Mouse (Mus musculus) heart, postnatal 4 days (tissue): Measurements from ENCODE around the gene Samhd1. TPM values are rescaled to one million over a fixed set of nuclear protein-coding genes. Genes with fewer than 3 reads are reported as not detected.

Experiments
- DNase-seq: peaks from one replicate; pipeline ENCODE4 v3.0.0; 2021
- total RNA-seq, 2 experiments: library from RNA; stranded (reverse); gene quantifications; 2 replicates each; pipeline ENCODE4 v1.2.3; 2021

The Samhd1 gene
- total RNA-seq, 2 experiments from 2014 or later = 21.8 to 22.9 TPM

DNA sequence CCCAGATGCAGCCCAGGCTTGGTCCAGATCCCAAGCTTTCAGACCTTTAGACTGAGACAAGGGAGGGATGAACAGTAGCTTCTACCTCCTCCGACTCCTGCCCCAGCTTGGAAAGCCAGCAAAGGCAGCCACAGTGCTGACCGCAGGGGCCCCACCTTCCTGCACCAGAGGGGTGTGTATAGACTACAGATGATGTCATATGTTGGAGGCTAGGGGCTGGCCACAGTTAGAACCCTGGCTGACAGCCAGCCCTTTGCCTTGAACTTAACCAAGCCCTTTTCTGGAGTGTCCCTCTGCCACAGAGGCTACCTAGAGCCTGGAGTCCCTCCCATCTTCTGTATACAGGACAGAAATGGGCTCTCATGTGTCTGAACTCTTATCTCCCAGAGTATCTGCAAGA is 63.5 kb downstream of the Samhd1 start:
- peak; percentile 88 for DNase-seq

DNA sequence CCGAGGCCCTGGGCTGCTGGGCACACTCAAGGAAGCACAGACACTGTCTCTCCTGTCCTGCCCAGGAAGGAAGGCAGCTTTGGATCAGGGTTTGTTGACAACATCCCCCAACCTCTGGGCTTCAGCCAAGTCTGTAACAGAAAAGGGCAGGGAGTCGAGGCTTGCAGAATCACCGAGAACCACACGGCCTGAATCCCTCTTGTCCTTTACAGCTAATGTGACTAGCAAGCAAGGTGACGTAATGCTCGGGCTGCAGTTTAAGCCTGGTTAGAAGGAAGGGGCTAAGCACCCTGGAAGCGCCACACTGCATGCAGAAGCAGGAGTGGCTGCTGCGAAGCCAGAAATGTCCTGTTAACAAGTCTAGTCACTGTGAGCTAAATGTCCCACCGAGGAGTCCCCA is 64.7 kb downstream of the Samhd1 start:
- DNase-seq = peak; percentile 77

DNA sequence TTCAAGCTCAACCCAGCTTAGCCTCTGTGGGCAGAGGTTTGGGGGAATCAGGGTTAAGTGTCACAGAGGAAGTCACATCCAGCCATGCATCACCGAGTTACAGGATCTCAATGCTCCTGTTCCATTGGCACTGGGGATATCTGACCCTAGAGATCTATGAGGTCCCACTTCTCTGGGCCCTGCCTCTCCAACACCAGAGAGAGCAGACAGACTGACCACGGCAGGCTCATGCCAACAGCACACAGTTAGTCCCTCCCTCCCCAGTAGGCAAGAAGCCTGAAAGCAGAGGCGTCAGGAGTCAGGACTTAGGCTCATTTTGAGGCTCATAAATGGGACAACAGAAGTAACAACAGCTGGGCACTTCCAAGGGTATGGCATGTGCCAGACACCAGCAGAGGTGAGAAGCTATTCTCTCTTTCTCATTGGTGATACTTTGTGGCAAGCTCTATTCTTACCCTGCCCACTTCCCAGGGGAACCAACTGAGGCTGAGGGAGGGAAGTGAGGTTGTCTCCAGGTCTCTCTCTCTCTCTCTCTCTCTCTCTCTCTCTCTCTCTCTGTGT is 65.2 kb downstream of the Samhd1 start:
- DNase-seq = no peak

DNA sequence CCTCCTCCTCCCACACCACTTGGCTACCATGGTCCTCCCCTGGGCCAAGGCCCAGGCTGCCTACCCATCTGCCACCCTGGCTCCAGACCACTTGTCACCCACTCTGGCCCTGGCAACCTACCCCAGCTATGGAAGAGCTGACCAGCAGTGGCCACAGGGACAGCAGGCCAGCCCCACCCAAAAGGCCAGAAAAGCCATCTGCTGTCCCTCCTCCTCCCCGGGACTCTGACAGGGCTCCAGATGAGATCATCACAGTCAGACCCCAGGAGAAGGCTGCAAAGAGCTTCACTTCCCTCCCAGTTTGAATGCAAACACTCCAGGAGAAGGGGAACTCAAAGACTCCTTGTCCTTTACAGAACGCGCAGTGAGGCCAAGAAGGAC is 65.7 kb downstream of the Samhd1 start:
- DNase-seq = peak; percentile 65

DNA sequence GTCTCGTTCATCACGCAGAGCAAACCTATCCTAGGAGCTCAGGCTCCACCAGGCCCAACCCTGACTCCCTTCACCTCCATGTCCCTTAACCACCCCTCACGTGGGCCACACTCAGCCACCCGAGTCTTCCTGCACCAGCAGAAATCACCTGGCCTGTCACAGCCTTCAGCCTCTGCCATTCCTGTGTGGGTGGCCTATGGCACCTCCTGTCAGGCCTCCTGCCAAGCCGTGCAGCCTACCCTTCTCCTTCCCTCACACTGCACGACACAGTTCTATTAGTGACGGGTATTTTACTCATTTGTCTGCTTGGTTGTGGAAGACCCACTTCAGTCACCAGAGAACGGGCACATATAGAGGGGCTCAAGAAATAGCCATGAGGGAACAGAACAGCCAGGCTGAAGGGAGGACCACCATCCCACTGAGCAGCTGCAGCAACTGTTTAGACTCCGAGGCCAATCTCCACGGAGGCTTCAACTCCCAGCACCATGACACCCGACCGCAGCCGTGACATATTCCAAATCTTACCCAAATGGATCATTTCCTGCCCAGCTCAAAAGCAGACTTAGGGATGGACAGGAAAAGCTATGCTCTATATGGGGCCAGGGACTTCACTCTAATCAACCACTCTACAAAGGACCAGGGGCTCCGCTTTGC is 66.2 kb downstream of the Samhd1 start:
- no peak for DNase-seq

DNA sequence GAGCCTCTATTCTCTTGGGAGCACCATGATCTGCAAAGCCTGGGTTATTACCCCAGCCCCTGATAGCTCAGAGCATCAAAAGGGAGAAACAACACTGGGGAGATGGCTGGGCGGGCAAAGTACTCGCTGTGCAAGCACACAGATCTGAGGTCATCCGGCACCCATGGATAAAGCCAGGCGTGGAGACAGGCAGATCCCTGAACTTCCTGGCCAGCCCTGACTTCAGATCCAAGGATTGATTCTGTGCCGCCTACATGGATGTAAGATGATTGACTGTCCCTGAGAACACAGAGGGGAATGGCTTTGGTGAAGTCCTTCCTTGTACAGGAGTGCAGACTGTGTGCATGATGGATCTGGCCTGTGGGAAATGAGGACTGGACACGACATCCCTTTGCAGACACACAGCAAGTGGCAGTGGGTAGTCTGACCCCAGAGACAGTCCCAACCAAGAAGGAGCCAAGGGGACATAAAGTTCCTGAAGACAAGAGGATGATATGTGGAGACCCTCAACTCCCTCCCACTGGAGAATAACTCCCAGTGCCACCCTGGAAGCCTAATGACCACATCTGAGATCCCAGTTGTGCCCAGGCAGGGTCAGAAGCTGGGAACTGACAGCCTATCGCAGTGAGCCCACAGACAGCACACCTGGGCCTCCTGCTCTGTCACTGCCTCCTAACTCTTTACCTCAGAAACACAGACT is 68.2 kb downstream of the Samhd1 start:
- DNase-seq = no peak

DNA sequence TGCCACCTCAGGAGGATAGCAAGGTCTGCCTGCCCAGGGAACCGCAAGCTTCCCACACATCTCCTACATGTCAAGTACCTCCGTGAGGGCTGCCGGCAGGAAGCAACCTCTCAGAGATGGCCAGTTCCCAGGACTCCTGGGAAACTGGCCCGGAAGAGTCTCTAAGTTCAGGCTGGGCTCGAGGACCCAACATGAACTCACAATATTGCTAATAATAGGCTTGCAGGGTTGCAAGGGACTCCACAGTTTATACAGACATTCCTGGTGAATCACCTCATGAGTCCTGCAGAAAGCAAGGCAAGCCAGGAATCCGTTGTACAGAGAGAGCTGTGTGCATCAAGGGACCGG is 69.2 kb downstream of the Samhd1 start:
- peak; percentile 68 for DNase-seq

DNA sequence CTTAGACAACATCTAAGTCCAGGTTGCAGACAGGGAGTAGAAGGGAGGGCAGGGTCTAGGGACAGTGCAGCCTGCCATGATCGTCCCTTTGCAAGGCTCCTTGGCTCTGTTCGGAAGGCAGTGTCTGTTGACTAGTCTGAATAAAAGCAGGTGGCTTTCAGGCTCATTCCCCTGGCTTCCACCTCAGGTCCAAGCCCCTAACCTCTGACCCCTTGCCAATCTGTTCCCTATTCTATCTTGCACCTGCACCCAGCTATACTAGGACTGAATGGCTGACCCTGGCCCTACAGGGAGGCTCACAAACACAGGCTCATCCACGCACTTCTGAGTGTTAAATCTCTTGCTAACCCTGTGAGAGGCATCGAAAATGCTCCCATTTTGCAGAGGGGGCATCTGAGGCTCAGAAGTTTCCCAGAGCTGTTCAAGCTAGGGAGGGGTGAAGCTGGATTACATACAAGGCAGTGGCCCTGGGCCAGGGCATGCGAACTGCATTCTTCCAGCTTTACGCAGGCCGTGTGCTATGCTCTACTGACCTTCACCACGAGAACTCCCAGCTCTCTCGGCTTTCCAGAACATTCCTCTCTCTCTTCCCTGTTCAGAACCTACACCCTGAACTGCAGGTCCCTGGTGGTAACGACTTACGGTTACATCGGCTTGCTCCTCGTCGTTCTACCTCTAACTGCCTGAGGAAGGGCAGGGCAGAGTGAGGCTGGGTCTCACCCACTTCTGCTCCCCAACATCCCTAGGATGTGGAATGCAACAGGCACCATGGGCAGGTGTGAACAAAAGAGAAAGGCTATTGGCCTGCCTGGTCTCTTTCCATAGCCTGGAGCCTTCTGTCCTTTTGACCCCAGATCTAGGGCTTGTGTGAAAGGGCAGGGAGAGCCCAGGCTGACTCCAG is 69.8 kb downstream of the Samhd1 start:
- peak; percentile 76 for DNase-seq

DNA sequence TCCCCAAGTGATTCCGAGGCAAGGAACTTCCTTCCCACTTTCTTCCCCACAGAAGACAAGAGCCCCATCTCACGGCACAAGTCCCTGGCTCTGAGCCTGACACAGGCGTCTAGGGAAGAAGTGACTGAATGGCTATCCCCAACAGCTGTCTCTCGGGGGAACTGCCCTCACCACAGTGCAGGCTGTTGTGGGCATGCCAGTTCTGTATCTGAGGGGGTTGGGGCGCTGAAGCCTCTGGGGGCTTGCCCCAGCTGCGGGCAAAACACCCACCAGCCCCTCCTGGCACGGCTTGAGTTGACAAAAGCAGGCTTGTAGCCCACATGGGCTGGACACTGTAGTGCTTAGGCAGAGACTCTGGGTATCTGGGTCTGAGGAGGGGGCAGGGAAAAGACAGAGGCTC is 70.9 kb downstream of the Samhd1 start:
- DNase-seq = peak; percentile 40

DNA sequence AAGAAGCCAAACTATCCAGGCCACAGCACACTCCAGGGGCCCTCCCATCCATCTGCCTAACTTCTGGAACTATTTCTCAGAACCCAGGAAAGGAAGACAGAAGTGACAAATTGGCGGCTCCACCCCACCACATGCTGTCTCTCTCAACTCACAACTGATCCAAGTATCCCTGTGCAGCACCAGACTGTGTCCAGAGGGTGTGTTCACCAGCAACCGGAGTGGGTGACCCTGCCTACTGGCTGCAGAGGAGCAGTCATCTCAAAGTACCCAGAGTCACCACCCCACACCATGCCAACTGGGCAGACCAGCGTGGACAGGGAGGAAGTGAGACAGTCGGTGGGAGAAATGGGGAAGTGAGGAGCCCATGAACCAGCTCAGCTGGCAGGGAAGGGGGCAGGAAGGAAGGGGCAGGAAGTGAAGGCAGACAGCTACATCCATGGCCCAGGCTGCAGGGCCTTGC is 71.8 kb downstream of the Samhd1 start:
- peak; percentile 30 for DNase-seq

DNA sequence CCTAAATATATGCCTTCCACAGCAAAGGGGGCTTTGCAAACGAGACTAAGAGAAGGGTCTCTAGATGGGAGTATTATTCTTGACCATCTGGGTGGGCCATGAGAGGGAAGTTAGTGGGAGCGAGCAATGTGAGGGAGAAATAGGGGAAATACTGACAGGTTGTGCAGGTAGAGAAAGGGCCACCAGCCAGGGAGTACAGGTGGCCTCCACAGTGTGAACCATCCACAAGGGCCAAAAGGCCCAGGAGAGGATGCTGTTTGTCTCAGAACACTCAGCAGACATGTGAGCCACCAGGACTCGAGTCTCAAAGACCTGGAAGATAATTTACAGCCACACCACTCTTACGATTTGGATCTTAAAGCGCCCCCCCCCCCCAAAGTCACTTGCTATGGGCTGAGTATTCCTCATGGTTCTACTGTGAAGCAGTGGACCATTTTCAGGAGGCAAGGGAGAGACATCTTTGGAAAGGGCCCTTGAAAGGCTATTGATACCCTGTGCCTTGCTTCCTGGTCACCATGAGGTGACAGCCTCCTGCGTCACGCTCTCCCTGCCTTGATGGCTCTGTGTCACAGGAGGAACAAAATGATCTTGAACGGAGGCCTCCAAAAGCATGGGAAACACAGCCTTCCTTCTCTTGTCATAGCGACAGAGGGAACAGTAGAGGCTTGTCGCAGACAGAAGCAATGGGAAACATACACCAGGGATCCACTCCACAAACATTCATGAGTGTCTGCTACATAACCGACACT is 74.3 kb downstream of the Samhd1 start:
- DNase-seq = no peak

DNA sequence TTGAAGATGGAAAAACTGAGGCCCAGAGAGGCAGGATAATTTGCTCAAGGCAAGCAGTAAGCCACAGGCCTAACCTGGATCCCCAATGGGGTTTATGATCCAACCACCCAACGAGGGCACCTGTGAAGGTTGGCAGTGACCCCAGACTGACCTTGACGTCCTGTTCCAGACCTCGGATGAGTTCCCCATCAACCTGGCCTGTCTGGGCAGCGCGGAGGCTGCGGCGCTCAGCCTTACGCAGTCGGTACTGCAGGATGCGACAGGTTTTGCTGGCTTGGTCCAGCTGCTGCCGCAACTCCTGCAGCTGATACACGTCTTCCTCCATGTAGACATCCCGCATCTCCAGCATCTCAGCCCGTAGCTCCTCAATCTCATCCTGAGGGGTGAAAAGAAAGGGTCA is 75.0 kb downstream of the Samhd1 start:
- no peak for DNase-seq

DNA sequence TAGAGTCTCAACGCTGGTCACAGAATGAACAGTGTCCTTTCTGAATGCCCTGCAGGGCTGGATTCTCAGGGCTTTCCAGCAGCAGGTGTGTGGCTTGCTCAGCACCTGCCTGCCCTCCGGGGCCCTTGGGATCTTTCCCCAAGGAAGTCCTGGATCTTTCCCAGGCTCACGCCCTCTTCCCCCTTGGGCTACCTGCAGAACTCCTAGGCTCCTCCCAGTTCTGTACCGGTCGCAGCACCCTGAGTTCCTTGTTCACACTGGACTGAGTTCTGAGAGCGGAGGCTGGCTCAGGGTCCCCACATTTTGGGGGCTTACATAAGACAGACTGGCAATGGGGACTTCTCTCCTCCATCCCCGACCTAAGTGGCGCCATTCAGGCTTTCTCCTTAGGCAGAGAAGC is 75.9 kb downstream of the Samhd1 start:
- no peak for DNase-seq

DNA sequence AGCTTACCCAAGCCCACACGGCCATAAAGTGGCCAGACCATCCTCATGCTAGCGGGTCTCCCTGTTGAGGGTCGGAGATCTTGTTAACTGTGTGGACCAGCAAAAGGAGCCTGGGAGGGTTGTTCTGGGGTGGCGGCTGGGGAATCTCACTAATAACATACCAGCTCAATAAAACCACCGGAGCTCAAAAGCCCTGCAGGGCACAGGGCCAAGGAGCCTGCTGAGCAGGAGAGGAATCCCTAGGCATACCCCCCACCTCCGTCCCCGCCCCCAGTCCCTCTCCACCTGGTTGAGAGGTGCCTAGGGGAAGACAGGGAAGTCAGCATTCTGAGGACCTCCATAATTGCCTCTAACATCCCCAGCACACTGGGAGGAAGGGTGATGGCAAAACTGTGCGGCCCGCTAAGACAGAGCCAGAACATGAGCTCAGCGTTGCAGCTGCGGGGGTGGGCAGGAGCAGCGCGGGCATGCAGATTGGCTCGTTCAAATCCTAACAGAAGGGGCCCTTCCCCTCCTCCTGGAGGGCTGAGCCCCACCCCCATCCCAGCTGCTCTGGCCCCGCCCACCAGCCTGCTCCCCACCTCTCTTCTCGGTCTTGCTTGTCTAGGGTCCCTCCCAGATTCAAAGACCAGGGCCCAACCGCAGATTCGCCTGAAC is 76.6 kb downstream of the Samhd1 start:
- peak; percentile 81 for DNase-seq

DNA sequence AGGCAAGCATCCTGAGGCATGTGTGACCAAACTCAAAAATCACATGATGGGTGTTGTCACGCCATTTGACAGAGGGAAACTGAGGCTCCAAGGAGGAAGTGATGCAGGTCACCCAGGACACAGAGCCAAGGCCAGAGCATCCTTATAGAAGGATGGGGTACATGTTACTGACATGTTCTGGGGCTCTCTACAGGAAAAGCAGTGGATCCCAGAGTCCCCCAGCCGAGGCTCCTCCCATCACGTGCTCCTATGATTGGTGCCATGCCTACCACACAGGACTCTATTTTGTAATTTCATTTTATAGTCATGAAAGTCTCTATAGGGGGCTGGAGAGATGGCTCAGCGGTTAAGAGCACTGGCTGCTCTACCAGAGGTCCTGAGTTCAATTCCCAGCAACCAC is 77.3 kb downstream of the Samhd1 start:
- no peak for DNase-seq

DNA sequence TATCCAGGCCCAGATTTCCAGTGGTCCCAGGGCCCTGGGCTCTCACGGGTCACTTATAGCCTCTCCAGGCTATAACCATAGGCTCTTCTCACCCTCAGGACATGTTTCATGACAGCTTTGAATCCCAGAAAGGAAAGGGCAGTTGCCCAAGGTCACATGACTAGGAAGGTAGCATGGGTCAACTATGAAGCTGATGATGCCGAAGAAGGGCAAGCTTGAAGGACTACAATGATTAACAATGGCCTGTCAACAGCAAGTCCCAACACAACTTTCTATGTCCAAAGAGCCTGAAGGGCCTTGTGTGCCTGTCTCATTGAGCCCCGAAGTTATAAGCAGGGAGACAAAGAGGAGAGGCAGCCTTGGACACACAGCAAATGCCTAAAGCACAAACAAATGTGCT is 77.9 kb downstream of the Samhd1 start:
- DNase-seq = no peak

DNA sequence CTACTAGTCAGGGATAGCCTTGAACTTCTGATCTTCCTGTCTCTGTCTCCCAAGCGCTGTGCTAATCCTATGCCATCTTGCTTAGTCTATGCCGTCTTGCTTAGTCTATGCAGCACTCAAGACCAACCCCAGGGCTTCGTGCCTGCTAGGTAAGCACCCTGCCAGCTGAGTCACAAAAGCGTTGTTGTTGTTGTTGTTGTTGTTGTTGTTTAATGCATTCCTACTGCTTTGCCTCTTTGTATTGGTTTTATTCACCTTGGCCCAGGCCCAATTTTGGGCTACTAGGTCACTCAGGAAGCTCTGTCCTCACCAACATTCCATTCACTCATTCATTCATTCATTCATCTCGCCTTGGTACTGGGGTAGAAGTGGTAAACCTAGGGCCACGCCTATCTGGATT is 79.3 kb downstream of the Samhd1 start:
- DNase-seq = no peak

DNA sequence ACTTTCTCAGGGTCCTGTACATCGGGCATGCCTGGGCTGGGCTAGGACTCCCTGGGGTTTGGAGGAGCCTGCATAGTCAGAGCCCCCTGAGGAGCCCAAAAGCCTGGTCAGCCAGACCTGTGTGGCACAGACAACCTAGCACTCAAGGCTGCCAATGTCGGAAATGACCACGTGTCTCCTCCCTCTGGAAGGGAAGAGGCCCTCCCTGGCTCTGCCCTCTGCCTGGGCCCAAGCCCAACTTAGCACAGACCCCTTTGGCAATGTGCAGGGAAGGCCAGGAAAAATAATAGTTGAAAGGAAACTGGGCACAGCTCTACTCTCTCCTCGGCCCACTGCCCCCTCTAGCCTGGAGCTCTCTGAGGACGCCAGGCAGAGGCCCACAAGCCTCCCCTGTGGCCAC is 80.2 kb downstream of the Samhd1 start:
- peak; percentile 66 for DNase-seq

DNA sequence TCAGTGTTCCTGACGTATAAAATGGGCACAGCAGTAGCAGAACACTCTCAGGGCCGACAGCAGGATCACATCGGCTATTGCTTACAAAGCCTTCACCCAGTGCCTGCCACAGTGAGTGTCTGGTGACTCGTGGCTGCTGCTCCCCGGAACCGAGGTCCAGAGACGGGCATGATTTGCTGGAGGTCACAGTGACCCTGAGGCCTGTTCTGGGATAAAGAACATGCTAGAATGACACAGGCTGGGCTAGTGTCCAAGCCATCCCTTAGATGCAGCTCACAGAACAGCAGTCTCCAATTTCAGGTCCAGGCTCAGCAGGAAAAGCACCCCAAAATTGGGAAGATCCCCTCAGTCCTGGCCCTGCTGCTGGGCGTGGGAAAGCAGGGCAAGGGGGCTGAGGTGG is 80.8 kb downstream of the Samhd1 start:
- peak; percentile 45 for DNase-seq

DNA sequence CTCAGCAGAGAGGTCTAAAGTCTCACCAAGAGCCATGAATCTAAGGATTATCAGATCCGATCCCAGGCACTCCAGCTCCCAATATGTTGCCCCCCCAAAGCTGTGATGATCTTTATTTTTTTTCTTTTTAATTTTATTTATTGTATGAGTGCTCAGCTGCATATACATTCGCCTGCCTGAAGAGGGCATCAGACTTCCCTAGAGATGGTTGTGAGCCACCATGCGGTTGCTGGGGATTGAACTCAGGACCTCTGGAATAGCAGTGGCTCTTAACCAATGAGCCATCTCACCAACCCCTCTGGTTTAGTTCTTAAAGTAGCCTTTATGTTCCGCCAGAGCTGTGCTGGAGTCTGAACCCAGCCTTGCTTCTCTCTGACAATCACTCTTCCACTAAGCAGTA is 81.3 kb downstream of the Samhd1 start:
- no peak for DNase-seq

DNA sequence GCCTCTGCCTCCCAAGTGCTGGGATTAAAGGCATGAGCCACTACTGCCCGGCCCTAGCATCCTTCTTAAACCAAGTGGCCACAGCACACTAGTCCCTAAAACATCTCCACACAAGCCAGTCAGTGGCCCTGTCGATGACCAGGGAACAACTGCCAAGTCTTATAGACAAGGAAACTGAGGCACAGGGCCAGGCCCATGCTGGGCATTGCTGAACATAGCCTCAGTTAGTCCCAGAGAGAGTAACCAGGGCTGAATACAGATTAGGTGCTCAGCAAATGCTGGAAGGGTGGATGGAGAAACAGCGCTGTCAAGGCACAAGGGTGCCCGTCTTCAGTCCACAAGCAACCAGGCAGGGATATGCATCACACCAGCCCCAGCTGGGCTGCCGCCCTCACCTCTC is 81.9 kb downstream of the Samhd1 start:
- DNase-seq = no peak

DNA sequence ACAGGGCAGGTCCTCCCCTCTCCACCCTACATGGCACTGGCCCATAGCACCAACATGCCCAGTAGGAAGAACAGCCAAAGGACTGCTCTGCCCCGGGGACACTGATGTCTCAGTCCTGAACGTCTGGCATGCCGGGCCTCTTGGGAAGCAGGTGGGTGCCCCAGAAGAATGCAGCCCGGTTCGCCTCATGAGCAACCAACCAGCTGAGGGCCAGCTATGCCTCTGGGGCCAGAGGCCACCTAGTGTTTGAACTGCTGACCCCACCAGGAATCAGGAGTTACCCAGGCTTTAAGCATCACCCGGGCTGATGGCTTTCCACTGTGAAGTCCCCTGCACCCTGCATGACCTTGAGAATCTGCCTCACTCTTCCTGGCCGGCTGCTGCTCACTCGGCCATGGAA is 82.6 kb downstream of the Samhd1 start:
- DNase-seq = no peak
